Mouse (Mus musculus): Measurements from ENCODE around the gene Dynlt1b.
"Not testable (repeated sequence)": the region's sequence is repeated elsewhere in the genome, so short reads cannot be mapped to it uniquely, and the experiment has no call there.

DNA sequence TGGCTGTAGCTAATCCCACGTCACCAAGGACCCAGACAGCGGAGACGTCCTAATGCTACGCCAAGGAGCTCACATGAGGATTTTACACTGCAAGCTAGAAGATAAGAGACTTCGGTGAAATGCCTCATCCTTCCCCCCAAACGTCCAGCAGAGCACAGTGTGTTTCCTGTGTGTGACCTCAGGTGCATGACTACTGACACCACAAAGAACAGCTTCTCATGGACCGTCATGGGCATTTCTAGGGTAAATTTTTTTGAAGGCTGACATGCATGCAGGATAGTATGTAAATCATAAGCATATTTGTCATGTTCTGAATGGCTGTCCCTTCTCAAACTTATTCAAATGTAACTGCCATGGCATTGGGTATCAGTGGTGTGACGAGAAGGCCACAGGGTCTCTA lies 3.0 kb upstream of the Dynlt1b start:
- not testable (repeated sequence) for TF ChIP-seq CTCF, EP300 (IDR thresholded peaks at IDR 0.05; ENCODE audit: low read depth)

Data from liver, embryonic 14.5 days (tissue).